Mouse (Mus musculus): ENCODE measurements at regions not wholly inside any gene's neighbourhood (a gene's known extent, or its start where the extent isn't known, plus 50 kb on each side); places are given as distances from the start of the nearest gene placed in this dataset.

GRCm38 (mm10) chr3:53393945-53394344 is 69.2 kb downstream of the Nhlrc3 start:
- DNase-seq, result no peak

- no peak for DNase-seq
These were observed 81.2 kb downstream of the Nhlrc3 start for GRCm38 (mm10) chr3:53381704-53382581.

- no peak for DNase-seq
These were observed 83.5 kb downstream of the Nhlrc3 start for GRCm38 (mm10) chr3:53379519-53380181.

- DNase-seq, result no peak
These were observed 86.2 kb downstream of the Nhlrc3 start for GRCm38 (mm10) chr3:53376864-53377447.

GRCm38 (mm10) chr3:53372887-53373286 is 90.2 kb downstream of the Nhlrc3 start:
- no peak for DNase-seq

- peak; percentile 17 to 21 for DNase-seq
These were observed 91.2 kb downstream of the Nhlrc3 start for GRCm38 (mm10) chr3:53371910-53372309.

GRCm38 (mm10) chr3:53361202-53361601 is 101.9 kb downstream of the Nhlrc3 start:
- no peak for DNase-seq

GRCm38 (mm10) chr3:53353693-53354092 is 109.4 kb downstream of the Nhlrc3 start:
- DNase-seq, result no peak

GRCm38 (mm10) chr3:53353282-53353681 is 109.8 kb downstream of the Nhlrc3 start:
- no peak for DNase-seq

GRCm38 (mm10) chr3:53343638-53344037 is 119.5 kb downstream of the Nhlrc3 start:
- DNase-seq, result no peak

- DNase-seq, result no peak
These were observed 121.6 kb downstream of the Nhlrc3 start for GRCm38 (mm10) chr3:53341304-53342206.

- DNase-seq, result no peak
These were observed 124.6 kb downstream of the Nhlrc3 start for GRCm38 (mm10) chr3:53338571-53338970.

GRCm38 (mm10) chr3:53334051-53334450 is 129.1 kb downstream of the Nhlrc3 start:
- DNase-seq, result peak; percentile 31 to 46

- peak in 1 of 2 experiments; percentile 19 for DNase-seq
These were observed 133.6 kb downstream of the Nhlrc3 start for GRCm38 (mm10) chr3:53329528-53329927.

- no peak for DNase-seq
These were observed 135.7 kb downstream of the Nhlrc3 start for GRCm38 (mm10) chr3:53327424-53327823.

GRCm38 (mm10) chr3:53326967-53327366 is 136.2 kb downstream of the Nhlrc3 start:
- DNase-seq, result no peak

- DNase-seq, result no peak
These were observed 138.1 kb downstream of the Nhlrc3 start for GRCm38 (mm10) chr3:53325080-53325479.

- DNase-seq, result no peak
These were observed 138.7 kb downstream of the Nhlrc3 start for GRCm38 (mm10) chr3:53324386-53324785.

GRCm38 (mm10) chr3:53315449-53315848 is 147.7 kb downstream of the Nhlrc3 start:
- no peak for DNase-seq
